8 mouse cellular contexts compared by ENCODE assay signal in the genomic region with DNA sequence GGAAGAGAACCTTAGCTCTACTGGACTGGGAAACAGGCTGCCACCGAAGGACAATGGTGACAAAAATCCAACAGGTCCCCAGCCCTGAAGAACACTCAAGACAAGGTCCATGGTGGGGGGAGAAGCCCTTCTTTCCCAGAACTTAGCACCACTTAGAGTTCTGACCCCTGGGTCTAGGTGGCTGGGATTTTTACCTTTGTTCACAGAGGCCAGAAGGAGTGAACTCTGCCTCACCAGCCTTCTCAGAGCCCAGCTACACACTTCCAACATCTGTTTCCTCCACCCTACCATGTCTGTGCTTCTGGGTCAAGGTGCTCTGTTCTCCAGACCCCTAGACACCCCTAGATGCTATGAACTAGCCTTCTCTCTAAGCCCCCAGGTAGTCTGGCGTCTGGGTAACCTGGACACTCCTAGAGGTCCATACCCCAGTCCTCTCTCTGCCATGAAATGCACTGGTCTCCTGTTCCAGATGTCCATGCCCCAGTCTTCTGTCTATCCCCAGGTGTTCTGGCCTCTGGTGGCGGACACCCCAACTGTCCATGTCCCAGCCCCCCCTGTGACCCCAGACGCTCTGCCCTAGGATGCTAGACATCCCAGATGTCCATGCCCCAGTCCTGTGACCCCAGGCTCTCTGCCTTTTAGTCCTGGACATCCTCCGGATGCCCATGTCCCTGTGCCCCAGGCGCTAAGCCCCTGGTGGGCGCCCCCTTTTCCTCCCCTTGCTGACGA. TPM values are rescaled to one million over a fixed set of nuclear protein-coding genes. Genes with fewer than 3 reads are reported as not detected.
DNase-seq lines count a peak whose midpoint lies in the region; ATAC-seq and TF ChIP-seq lines count a peak whose summit lies in the region.

No protein-coding gene starts in this region.

- peak overlapping the region; percentile 86 for H3K27ac ChIP-seq in testis, adult 2 months (ENCODE audit: control insufficient read depth, insufficient read depth, low read depth, low read length)
- H3K27ac ChIP-seq in kidney, embryonic 16.5 days (ENCODE audit: low read length): peak overlapping the region; percentile 17; the same call in 1 of the 2 replicates
- H3K27ac ChIP-seq in neural tube, embryonic 13.5 days (replicated peaks): peak overlapping the region; percentile 67

- no peak for TF ChIP-seq CTCF in testis, adult 2 months (IDR thresholded peaks at IDR 0.05; ENCODE audit: control insufficient read depth, insufficient read depth, insufficient replicate concordance, low read depth, low read length)

- TF ChIP-seq POLR2A in testis, adult 2 months (IDR thresholded peaks at IDR 0.05; ENCODE audit: control insufficient read depth, low read depth, low read length): no peak

- H3K4me3 ChIP-seq in testis, adult 2 months (ENCODE audit: control insufficient read depth, low read depth, low read length): peak overlapping the region; percentile 91
- peak overlapping the region; percentile 93 for H3K4me3 ChIP-seq in kidney, embryonic 16.5 days (ENCODE audit: low read length)
- H3K4me3 ChIP-seq in neural tube, embryonic 13.5 days: peak overlapping the region; percentile 87

- H3K36me3 ChIP-seq in testis, adult 2 months (ENCODE audit: control insufficient read depth, insufficient read depth, low read length): peaks cover 2% of the 10 kb centered on the region
- H3K36me3 ChIP-seq in kidney, embryonic 16.5 days (ENCODE audit: insufficient read depth, low read length): 0 out of 2 replicates have a peak, but pooled peaks cover 3% of the 10 kb centered on the region
- 0 out of 2 replicates have a peak, but pooled peaks cover 6% of the 10 kb centered on the region for H3K36me3 ChIP-seq in neural tube, embryonic 13.5 days

- no peaks in the 10 kb centered on the region for H3K27me3 ChIP-seq in testis, adult 2 months (ENCODE audit: control insufficient read depth, insufficient read depth, low read length)
- H3K27me3 ChIP-seq in kidney, embryonic 16.5 days (ENCODE audit: insufficient read depth, low read length): no peaks in the 10 kb centered on the region
- H3K27me3 ChIP-seq in neural tube, embryonic 13.5 days: no peaks in the 10 kb centered on the region

- peaks cover 11% of the 10 kb centered on the region for H3K4me1 ChIP-seq in testis, adult 2 months (ENCODE audit: control insufficient read depth, insufficient read depth, low read length)
- peaks cover 23% of the 10 kb centered on the region for H3K4me1 ChIP-seq in kidney, embryonic 16.5 days (ENCODE audit: insufficient read depth, low read length)
- peaks cover 20% of the 10 kb centered on the region for H3K4me1 ChIP-seq in neural tube, embryonic 13.5 days (replicated peaks)

- H3K4me2 ChIP-seq in kidney, embryonic 16.5 days (replicated peaks; ENCODE audit: low read depth, low read length): peak overlapping the region; percentile 94
- peak overlapping the region; percentile 73 for H3K4me2 ChIP-seq in neural tube, embryonic 13.5 days

- H3K9ac ChIP-seq in kidney, embryonic 16.5 days (replicated peaks; ENCODE audit: low read length): peak overlapping the region; percentile 84
- H3K9ac ChIP-seq in neural tube, embryonic 13.5 days: peak overlapping the region; percentile 95

- 16% methylated on average over 8 of the region's 8 CpGs for WGBS in kidney, embryonic 16.5 days
- 21% methylated on average over 8 of the region's 8 CpGs for WGBS in neural tube, embryonic 13.5 days

- DNase-seq in cerebellum, postnatal 14 days: no peak
- no peak for DNase-seq in testis, postnatal 14 days (ENCODE audit: low spot score)
- no peak for DNase-seq in thymus, adult 18-20 months
- DNase-seq in spleen, postnatal 14 days (ENCODE audit: low spot score in 2 of 2): no peak

- no peaks in the 10 kb centered on the region for H3K9me3 ChIP-seq in kidney, embryonic 16.5 days (ENCODE audit: low read length)
- no peaks in the 10 kb centered on the region for H3K9me3 ChIP-seq in neural tube, embryonic 13.5 days

- peak; percentile 32; the same call in 1 of the 2 replicates for ATAC-seq in cerebellum, adult (ENCODE audit: insufficient number of reproducible peaks, low FRiP score, low TSS enrichment)
- peak; percentile 32 for ATAC-seq in kidney, embryonic 16.5 days (ENCODE audit: low FRiP score, low TSS enrichment)
- ATAC-seq in neural tube, embryonic 13.5 days (ENCODE audit: low read depth): peak; percentile 58

RNA-seq across cellular contexts. Expression of a gene that starts 0.7 kb away (rescaled TPM):
- 139 and 142 TPM in 2 replicates for polyA plus RNA-seq in testis, adult 2 months (2012; rRNA removed)
- polyA plus RNA-seq in kidney, embryonic 16.5 days (2015; fragmentation: Nextera tagmentation; extraction: Ambion mirVana): 39.2 and 41.1 TPM in 2 replicates
- 39.6 and 43.5 TPM in 2 replicates for polyA plus RNA-seq in neural tube, embryonic 13.5 days (2015; fragmentation: Nextera tagmentation; extraction: Ambion mirVana)

Comparison
In these comparisons a context has a peak if more than half of its experiments do, and no peak if none do; other contexts are left out.
1. H3K27ac ChIP-seq: peak in every context shown above with its lines; median percentile 86 in testis, adult 2 months; 67 in neural tube, embryonic 13.5 days; 17 in kidney, embryonic 16.5 days.